Mouse (Mus musculus): ENCODE results near the gene Ppp1r12a. TPM values are rescaled to one million over a fixed set of nuclear protein-coding genes. Genes with fewer than 3 reads are reported as not detected.

The Ppp1r12a gene
- total and polyA plus RNA-seq, 2 experiments from 2014 or later: 51.6 to 92.3 TPM

- H3K27me3 ChIP-seq (ENCODE audit: insufficient read depth, low read length): no peaks in the 10 kb centered on the region
- DNase-seq (no peak), ATAC-seq (no peak)
- 85% methylated on average over 6 of the region's 6 CpGs for WGBS
- H3K4me3 ChIP-seq (ENCODE audit: low read depth, low read length): no peak overlapping the region
- no peaks in the 10 kb centered on the region for H3K4me1 ChIP-seq (ENCODE audit: insufficient read depth)
- no peak for TF ChIP-seq CTCF (IDR thresholded peaks at IDR 0.05; ENCODE audit: low read depth)
- H3K9me3 ChIP-seq (ENCODE audit: low read length): no peaks in the 10 kb centered on the region
- no peaks in the 10 kb centered on the region for H3K36me3 ChIP-seq (ENCODE audit: insufficient read depth)
- no peak overlapping the region for H3K4me2 ChIP-seq (ENCODE audit: low read depth)
- H3K9ac ChIP-seq: no peak overlapping the region
- H3K27ac ChIP-seq (ENCODE audit: low read depth, low read length): no peak overlapping the region
Measured at GRCm38 (mm10) chr10:108172817-108173563, 11.0 kb downstream of the Ppp1r12a start.

GRCm38 (mm10) chr10:108174107-108174506, 12.1 kb downstream of the Ppp1r12a start:
- DNase-seq: no peak
- no peak overlapping the region for H3K4me2 ChIP-seq (ENCODE audit: low read depth)
- 80% methylated on average over 5 of the region's 5 CpGs for WGBS
- H3K27me3 ChIP-seq (ENCODE audit: insufficient read depth, low read length): no peaks in the 10 kb centered on the region
- no peak for TF ChIP-seq CTCF (IDR thresholded peaks at IDR 0.05; ENCODE audit: low read depth)
- no peak overlapping the region for H3K4me3 ChIP-seq (ENCODE audit: low read depth, low read length)
- H3K36me3 ChIP-seq (ENCODE audit: insufficient read depth): no peaks in the 10 kb centered on the region
- no peaks in the 10 kb centered on the region for H3K4me1 ChIP-seq (ENCODE audit: insufficient read depth)
- H3K9me3 ChIP-seq (ENCODE audit: low read length): no peaks in the 10 kb centered on the region
- no peak for ATAC-seq
- no peak overlapping the region for H3K9ac ChIP-seq
- H3K27ac ChIP-seq (ENCODE audit: low read depth, low read length): no peak overlapping the region

- no peaks in the 10 kb centered on the region for H3K27me3 ChIP-seq (ENCODE audit: insufficient read depth, low read length)
- ATAC-seq: no peak
- H3K9me3 ChIP-seq (ENCODE audit: low read length): no peaks in the 10 kb centered on the region
- TF ChIP-seq CTCF (IDR thresholded peaks at IDR 0.05; ENCODE audit: low read depth): no peak
- H3K36me3 ChIP-seq (ENCODE audit: insufficient read depth): no peaks in the 10 kb centered on the region
- no peaks in the 10 kb centered on the region for H3K4me1 ChIP-seq (ENCODE audit: insufficient read depth)
- no peak overlapping the region for H3K9ac ChIP-seq
- no peak overlapping the region for H3K4me2 ChIP-seq (ENCODE audit: low read depth)
- no peak overlapping the region for H3K27ac ChIP-seq (ENCODE audit: low read depth, low read length)
- no peak for DNase-seq
- 74% methylated on average over 2 of the region's 2 CpGs for WGBS
- H3K4me3 ChIP-seq (ENCODE audit: low read depth, low read length): no peak overlapping the region
Measured at GRCm38 (mm10) chr10:108175885-108176284, 13.9 kb downstream of the Ppp1r12a start.

GRCm38 (mm10) chr10:108178285-108178848, 16.4 kb downstream of the Ppp1r12a start:
- no peaks in the 10 kb centered on the region for H3K27me3 ChIP-seq (ENCODE audit: insufficient read depth, low read length)
- H3K9ac ChIP-seq: no peak overlapping the region
- 85% methylated on average over 6 of the region's 6 CpGs for WGBS
- no peak for DNase-seq
- H3K4me1 ChIP-seq (ENCODE audit: insufficient read depth): no peaks in the 10 kb centered on the region
- H3K27ac ChIP-seq (ENCODE audit: low read depth, low read length): no peak overlapping the region
- TF ChIP-seq CTCF (IDR thresholded peaks at IDR 0.05; ENCODE audit: low read depth): no peak
- no peak for ATAC-seq
- no peak overlapping the region for H3K4me2 ChIP-seq (ENCODE audit: low read depth)
- no peak overlapping the region for H3K4me3 ChIP-seq (ENCODE audit: low read depth, low read length)
- H3K9me3 ChIP-seq (ENCODE audit: low read length): no peaks in the 10 kb centered on the region
- H3K36me3 ChIP-seq (ENCODE audit: insufficient read depth): no peaks in the 10 kb centered on the region

- no peak for DNase-seq
- ATAC-seq: no peak
- no peak overlapping the region for H3K9ac ChIP-seq
- no peak overlapping the region for H3K4me2 ChIP-seq (ENCODE audit: low read depth)
- no peaks in the 10 kb centered on the region for H3K27me3 ChIP-seq (ENCODE audit: insufficient read depth, low read length)
- no peak overlapping the region for H3K4me3 ChIP-seq (ENCODE audit: low read depth, low read length)
- H3K27ac ChIP-seq (ENCODE audit: low read depth, low read length): no peak overlapping the region
- no peaks in the 10 kb centered on the region for H3K9me3 ChIP-seq (ENCODE audit: low read length)
- H3K4me1 ChIP-seq (ENCODE audit: insufficient read depth): no peaks in the 10 kb centered on the region
- no peak for TF ChIP-seq CTCF (IDR thresholded peaks at IDR 0.05; ENCODE audit: low read depth)
- 71% methylated on average over 3 of the region's 3 CpGs for WGBS
- no peaks in the 10 kb centered on the region for H3K36me3 ChIP-seq (ENCODE audit: insufficient read depth)
Measured at GRCm38 (mm10) chr10:108179404-108179803, 17.4 kb downstream of the Ppp1r12a start.

- TF ChIP-seq CTCF (IDR thresholded peaks at IDR 0.05; ENCODE audit: low read depth): no peak
- Histone ChIP-seq H3K36me3 (ENCODE audit: insufficient read depth) (no peaks in the 10 kb centered on the region), H3K9me3 (ENCODE audit: low read length) (no peaks in the 10 kb centered on the region), H3K9ac (no peak overlapping the region), H3K27ac (ENCODE audit: low read depth, low read length) (no peak overlapping the region), H3K4me3 (ENCODE audit: low read depth, low read length) (no peak overlapping the region), H3K27me3 (ENCODE audit: insufficient read depth, low read length) (no peaks in the 10 kb centered on the region), H3K4me2 (ENCODE audit: low read depth) (no peak overlapping the region), H3K4me1 (ENCODE audit: insufficient read depth) (no peaks in the 10 kb centered on the region)
- WGBS: 71% methylated on average over 2 of the region's 2 CpGs
- ATAC-seq (peak; percentile 45), DNase-seq (peak; percentile 50)
Measured at GRCm38 (mm10) chr10:108180313-108180712, 18.3 kb downstream of the Ppp1r12a start.

- TF ChIP-seq CTCF (IDR thresholded peaks at IDR 0.05; ENCODE audit: low read depth): no peak
- ATAC-seq (no peak), DNase-seq (no peak)
- Histone ChIP-seq H3K27me3 (ENCODE audit: insufficient read depth, low read length) (no peaks in the 10 kb centered on the region), H3K9me3 (ENCODE audit: low read length) (no peaks in the 10 kb centered on the region), H3K27ac (ENCODE audit: low read depth, low read length) (no peak overlapping the region), H3K4me1 (ENCODE audit: insufficient read depth) (no peaks in the 10 kb centered on the region), H3K4me2 (ENCODE audit: low read depth) (no peak overlapping the region), H3K9ac (no peak overlapping the region), H3K4me3 (ENCODE audit: low read depth, low read length) (no peak overlapping the region), H3K36me3 (ENCODE audit: insufficient read depth) (no peaks in the 10 kb centered on the region)
- 76% methylated on average over 3 of the region's 3 CpGs for WGBS
Measured at GRCm38 (mm10) chr10:108181893-108182292, 19.9 kb downstream of the Ppp1r12a start.
